Mouse (Mus musculus) heart, adult 9 months (tissue): ENCODE data around the gene Bcl2l14.

Source experiments
- DNase-seq, 2 experiments: peaks; one replicate each; pipeline ENCODE4 v3.0.0; 2022; ENCODE audit warnings: low spot score in 2 of 2

Gene Bcl2l14

GRCm38 (mm10) chr6:134402914-134403683, 7.0 kb downstream of the Bcl2l14 start:
- DNase-seq = peak in 1 of 2 experiments; percentile 18

DNA sequence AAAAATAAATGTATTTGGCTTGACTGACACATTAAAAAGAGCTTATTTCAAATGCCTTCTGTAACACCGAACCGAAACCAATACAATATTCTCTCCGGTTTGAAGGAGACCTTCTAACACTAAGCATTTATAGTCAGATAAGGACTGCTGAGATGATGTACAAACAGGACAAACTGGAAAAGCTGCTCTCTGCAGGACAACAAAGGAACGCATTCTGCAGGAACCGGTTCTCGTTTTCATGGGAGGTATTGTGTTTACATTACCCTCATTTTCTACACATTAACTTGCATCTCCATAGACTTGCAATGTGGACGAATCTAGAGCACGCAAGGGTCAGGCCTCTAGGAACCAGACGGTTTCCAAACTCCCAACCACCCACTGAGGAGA, 7.6 kb downstream of the Bcl2l14 start:
- no peak for DNase-seq

- DNase-seq = no peak
Observed at GRCm38 (mm10) chr6:134407226-134407625, 11.1 kb downstream of the Bcl2l14 start.

DNA sequence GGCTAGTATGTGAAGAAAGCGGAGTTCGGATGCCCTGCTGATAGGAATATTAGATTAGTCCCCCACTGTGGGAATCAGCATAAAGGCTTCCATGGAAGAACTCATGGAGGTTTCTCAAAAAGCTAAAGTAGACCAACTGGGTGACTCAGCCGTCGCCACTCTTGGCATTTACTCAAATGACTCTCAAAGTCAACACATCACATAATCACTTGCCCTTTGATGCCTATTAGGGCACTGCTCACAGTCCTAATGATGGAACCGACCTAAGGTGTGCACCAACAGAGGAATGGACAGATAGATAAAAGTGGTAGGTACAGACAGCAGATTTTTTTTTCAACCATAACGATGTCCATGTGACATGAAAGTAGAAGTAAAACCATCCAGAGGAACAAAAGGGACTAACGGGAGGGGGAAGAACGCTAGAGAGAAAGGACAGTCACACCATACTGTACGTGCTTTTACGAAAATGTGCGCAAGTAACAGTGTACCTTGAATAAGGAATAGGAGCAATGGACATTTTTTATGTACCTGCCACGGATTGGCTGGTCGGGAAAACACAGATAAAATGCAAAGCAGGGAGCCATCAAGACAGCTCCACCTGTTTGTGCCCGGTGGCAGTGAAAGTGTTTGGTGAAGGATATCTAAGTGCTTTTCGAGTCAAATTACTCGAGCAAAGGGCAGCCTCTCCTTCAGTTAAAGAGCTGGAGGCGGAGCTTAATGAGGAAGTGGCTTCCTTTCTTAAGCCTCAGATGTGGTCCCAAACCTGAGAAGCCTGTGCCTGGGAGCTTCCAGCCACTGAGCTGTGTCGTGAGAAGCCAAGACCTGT, 17.8 kb downstream of the Bcl2l14 start:
- DNase-seq = no peak

DNA sequence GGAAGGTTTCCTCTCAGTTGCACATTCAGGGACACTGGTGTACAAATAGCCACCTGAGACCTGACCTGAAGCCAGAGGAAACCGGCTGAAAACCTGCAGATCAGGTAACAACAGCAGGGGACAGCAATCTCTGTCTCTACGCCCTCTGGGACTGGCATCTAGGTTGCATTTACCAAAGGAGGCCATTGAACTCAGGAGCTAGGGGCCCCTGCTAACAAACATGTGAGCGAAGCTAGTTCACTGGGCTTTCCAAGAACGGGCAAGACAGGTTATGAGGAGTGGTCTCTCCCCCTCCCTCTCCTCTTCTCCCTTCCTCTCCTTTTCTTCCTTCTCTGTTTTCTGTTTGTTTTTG, 18.4 kb downstream of the Bcl2l14 start:
- DNase-seq = no peak

- DNase-seq = no peak
Observed at GRCm38 (mm10) chr6:134416556-134417105, 20.5 kb downstream of the Bcl2l14 start.

DNA sequence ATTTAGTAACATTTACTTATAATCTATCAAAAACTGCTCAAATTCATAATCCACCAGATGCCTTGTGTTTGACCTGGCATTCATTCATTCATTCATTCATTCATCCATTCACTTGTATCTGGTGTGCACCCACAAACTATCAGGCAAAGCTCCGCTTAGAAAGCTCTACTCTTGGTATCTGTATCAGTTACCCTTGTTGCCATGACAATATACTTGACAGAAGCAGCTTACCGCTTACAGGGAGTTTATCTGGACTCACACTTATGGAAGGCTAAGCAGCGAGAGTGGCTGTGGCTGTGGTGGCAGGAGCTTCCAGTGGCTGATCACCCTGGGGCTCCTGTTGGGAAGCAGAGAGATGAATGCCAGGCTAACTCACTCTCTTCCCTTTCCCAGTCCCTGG, 21.8 kb downstream of the Bcl2l14 start:
- DNase-seq = no peak

- DNase-seq = no peak
Observed at GRCm38 (mm10) chr6:134420375-134420774, 24.3 kb downstream of the Bcl2l14 start.

- DNase-seq = no peak
Observed at GRCm38 (mm10) chr6:134421921-134422320, 25.8 kb downstream of the Bcl2l14 start.

DNA sequence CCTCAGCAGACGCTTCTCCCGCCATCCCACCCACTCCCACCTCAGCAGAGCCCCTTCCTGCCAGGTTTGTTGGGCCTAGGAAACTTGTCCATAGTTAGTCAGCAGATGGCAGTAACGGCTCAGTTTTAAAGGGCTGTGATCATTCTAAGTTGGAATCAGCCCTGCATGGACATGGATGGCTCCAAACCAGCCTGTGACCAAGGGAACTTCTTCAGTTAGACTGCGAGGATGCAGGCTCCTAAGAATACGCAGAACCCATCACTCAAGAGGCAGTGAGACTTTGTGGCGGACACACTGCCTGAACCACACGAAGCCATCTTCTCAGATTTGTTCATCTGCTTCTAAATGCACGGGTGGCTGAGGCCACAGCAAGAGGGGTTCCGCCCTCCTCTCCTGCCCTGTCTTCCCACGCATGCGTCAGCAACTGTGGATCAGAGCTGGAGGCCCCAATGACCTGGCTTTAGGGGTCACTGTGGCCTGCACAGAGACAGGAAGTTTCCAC, 29.1 kb downstream of the Bcl2l14 start:
- DNase-seq = peak; percentile 83 to 85

GRCm38 (mm10) chr6:134427165-134427564, 31.0 kb downstream of the Bcl2l14 start:
- DNase-seq = no peak

DNA sequence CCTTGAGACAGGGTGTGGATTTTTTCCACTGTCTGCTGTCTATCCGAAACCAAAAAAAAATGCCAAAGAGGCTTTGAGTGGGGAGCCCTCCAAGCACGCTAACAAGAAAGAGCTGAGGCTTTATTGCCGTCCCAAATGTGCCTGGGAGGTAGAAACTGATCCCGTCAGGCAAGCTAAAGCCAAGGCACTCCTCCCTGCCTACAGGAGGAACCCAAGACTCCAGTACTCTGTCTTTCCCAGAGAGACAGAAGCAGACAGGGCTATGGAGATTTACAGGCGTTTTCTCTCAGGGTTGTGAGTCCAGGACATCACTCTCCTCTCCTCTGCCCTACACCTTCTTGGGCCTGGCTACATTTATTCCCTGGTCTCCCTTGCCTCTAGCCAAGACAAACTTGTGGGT, 32.3 kb downstream of the Bcl2l14 start:
- DNase-seq = no peak

DNA sequence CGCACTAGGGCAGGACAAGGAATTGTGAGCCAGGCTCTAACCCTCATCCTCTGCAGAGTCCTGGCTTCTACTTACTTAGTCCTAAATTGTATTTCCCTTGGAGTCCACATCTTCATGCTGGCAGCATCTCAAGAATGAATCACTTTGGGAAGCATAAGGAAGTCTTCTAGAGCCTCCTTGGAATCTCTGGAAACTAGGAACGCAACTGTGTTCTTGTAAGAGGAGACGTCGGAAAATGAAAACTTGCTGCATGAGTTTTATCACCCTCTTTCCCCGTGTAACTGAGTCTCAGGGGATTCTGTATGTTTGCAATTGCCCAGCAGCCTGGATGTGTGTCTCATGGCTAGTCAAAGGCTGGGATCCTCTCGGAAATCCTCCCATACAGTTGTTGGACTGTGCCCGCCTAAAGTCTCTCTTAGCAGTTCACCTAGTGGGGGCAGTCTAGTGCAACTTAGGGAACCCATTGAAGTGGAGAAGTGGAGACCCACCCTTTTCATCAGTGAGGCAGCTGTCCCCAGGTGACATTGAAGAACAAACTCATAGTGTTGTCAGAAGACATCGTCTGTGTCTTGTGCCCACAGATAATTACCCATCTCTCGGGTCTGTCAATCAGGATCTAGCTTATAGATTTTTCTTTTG, 34.2 kb downstream of the Bcl2l14 start:
- peak; percentile 69 to 71 for DNase-seq

DNA sequence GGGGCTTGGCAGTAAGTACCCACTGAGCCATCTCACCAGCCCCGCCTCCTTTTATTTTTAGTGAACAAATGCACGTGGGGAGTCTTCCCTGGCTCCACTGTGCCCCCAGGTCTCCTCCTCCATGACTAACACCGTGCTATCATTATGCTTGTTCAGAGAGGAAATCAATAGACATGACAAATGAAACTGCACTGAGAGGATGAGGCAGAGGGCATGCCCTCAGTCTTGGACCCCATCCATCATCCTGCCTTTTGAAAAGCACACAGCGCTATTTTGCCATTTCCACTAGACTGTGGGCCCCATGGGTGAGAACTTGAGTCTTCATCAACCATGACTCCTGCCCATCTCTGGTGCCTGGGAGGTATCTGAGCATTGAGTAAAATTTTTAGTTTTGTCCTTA, 35.5 kb downstream of the Bcl2l14 start:
- DNase-seq = no peak

DNA sequence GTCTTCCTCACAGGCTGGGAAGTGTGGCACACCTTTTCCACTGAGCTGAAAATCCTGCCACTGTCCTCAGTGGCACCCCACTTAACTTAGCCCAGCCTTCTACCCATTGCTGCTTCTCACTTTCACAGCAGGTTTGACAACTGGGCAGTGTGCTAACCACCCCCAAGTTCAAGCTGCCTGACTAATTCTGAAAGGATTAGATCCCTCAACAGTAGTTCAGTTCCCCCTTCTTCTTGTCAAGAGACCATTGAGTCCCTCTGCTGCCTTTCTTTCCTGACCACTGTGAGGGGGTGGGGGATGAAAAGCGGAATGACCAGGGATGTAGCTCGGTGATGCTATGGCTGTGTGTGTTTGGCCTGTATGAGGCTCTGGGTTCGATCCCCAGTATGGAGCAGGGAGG, 37.2 kb downstream of the Bcl2l14 start:
- no peak for DNase-seq

GRCm38 (mm10) chr6:134434044-134434443, 37.9 kb downstream of the Bcl2l14 start:
- peak; percentile 61 to 62 for DNase-seq

DNA sequence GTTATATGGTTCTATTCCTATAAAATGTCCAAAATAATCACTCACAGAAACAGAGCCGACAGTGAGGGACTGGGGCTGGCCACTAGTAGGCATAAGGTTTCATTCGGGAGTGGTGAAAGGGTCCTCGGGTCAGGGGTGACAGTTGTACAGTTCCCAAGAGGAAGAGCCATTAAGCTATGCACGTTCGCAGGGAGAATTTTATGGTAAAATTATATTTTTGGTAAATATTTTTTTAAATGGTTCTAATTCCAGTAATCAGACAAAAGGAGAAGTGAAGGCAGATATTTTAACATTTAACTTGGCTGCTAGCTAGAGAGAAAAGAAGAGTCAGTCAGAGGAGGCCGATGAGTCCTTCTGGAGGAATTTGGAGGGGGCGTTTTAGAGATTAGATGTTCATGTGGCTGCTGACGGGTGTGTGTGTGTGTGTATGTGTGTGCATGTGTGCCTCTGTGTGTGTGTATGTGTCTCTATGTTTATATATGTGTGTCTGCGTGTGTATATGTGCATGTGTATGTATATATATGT, 38.8 kb downstream of the Bcl2l14 start:
- no peak for DNase-seq

GRCm38 (mm10) chr6:134436955-134437354, 40.8 kb downstream of the Bcl2l14 start:
- no peak for DNase-seq

DNA sequence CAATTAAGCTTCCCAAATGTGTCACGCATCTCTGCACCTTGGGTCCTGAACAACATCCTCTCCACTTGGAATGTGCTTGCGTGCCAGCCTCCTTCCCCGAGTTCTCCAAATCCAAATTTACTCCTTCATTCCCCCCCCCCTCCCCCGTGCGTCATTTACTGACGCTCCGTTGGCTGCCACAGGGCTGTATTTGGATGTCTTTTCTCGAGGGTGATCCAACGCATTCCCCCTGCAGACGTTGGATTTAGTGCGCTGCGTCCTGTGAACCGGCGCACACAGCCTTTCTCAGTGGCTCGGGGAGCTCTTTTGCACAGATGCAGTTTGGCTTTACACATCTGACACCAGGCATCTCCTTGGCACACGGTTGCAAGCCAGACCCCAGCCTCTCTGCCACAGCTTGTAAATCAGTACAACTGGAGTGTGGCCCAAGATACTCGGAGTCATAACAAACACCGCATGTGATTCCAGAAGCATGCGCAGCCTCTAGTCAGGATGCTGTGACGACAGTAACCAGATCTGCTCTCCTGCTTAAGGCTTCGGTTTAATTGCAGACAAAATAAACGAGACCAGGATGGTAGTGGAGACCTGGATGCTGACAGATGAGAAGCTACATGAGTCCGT, 43.4 kb downstream of the Bcl2l14 start:
- DNase-seq = peak; percentile 46 to 50

GRCm38 (mm10) chr6:134440023-134440422, 43.9 kb downstream of the Bcl2l14 start:
- peak in 1 of 2 experiments; percentile 35 for DNase-seq

DNA sequence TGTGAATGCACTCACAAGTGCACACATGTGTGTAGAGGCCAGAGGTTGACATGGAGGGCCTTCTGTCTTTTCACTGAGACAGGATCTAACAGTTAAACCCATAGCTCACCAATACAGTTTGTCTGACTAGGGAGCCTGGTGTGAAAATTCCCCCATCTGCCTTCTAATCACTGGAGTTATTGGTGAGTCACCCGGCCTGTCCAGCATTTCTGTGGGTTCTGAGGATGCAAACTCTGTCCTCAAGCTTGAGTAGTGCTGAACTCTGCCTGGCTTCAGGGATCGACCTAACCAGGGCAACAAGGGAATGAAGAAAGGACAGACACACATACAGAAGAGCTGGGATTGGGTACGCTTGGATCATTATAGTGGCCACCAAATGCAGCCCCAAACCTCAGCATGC, 45.6 kb downstream of the Bcl2l14 start:
- no peak for DNase-seq
